Comparison of ENCODE assay signal across 13 mouse cellular contexts in genomic region chr5:112252400-112252799, GRCm38 (mm10). TPM values are rescaled to one million over a fixed set of nuclear protein-coding genes. Genes with fewer than 3 reads are reported as not detected.
DNase-seq lines count a peak whose midpoint lies in the region; ATAC-seq and TF ChIP-seq lines count a peak whose summit lies in the region.
"Had no signal": no experiment of that assay in that cellular context is flagged by ENCODE, and none has a peak within 500 bp of the region (broad histone marks: within the 10 kb centered on the region; RNA-seq: fewer than 3 reads in every experiment).

Cryba4 (minus strand) TSS chr5:112252518.

- H3K27ac ChIP-seq in gastrocnemius, adult 2 months: peak within 1 kb of the TSS; percentile 43; the same call in 1 of the 2 replicates
- H3K27ac ChIP-seq in midbrain, embryonic 10.5 days (replicated peaks): 0 out of 2 replicates have a peak within 1 kb of the TSS, but pooled peaks have one; percentile 0
- no peak within 1 kb of the TSS for H3K27ac ChIP-seq in midbrain, embryonic 14.5 days (replicated peaks; ENCODE audit: low read depth, low read length)
- H3K27ac ChIP-seq in heart, postnatal 0 days (ENCODE audit: low read depth): 0 out of 2 replicates have a peak within 1 kb of the TSS, but pooled peaks have one; percentile 55
- H3K27ac ChIP-seq: limb, embryonic 10.5 days; stomach, postnatal 0 days had no signal

- 76% methylated on average over 2 of the region's 2 CpGs for WGBS in midbrain, embryonic 10.5 days
- 85% methylated on average over 2 of the region's 2 CpGs for WGBS in midbrain, embryonic 14.5 days
- WGBS in heart, postnatal 0 days: 28% methylated on average over 2 of the region's 2 CpGs

- intact Hi-C loops in gastrocnemius, adult 2 months (cut with DNase I): loop anchor here (5.0 kb wide), 1 partner anchor 40 kb away; no protein-coding TSS in a partner anchor
- intact Hi-C loops in gastrocnemius, postnatal 14 days (cut with DNase I; ENCODE audit: low total_unique reads): no loop called here

- ATAC-seq in midbrain, embryonic 14.5 days (ENCODE audit: low FRiP score, low TSS enrichment): no peak
- no peak for ATAC-seq in heart, postnatal 0 days (ENCODE audit: insufficient read depth, low read depth)
- no peak for ATAC-seq in inflammation-experienced regulatory T-cells, adult 6 months

- H3K4me3 ChIP-seq in gastrocnemius, adult 2 months: no peak within 1 kb of the TSS
- H3K4me3 ChIP-seq in midbrain, embryonic 10.5 days: no peak within 1 kb of the TSS
- no peak within 1 kb of the TSS for H3K4me3 ChIP-seq in midbrain, embryonic 14.5 days (replicated peaks; ENCODE audit: low read depth, low read length)
- H3K4me3 ChIP-seq in heart, postnatal 0 days (ENCODE audit: low read depth, low read length): no peak within 1 kb of the TSS
- H3K4me3 ChIP-seq: hindbrain, embryonic 15.5 days; limb, embryonic 10.5 days had no signal

- H3K4me1 ChIP-seq in midbrain, embryonic 10.5 days: peaks cover 20% of the 10 kb centered on the region
- 0 out of 2 replicates have a peak, but pooled peaks cover 2% of the 10 kb centered on the region for H3K4me1 ChIP-seq in midbrain, embryonic 14.5 days (ENCODE audit: control insufficient read depth, insufficient read depth, low read length)
- peaks cover 37% of the 10 kb centered on the region for H3K4me1 ChIP-seq in heart, postnatal 0 days (ENCODE audit: control insufficient read depth, insufficient read depth)

- no peaks in the 10 kb centered on the region; the same call in 1 of the 2 replicates for H3K27me3 ChIP-seq in midbrain, embryonic 10.5 days (ENCODE audit: low read depth, poor library complexity, severe bottlenecking)
- no peaks in the 10 kb centered on the region for H3K27me3 ChIP-seq in midbrain, embryonic 14.5 days (ENCODE audit: control insufficient read depth, insufficient read depth, low read length)
- no peaks in the 10 kb centered on the region for H3K27me3 ChIP-seq in heart, postnatal 0 days (ENCODE audit: control insufficient read depth, insufficient read depth, low read length)
- H3K27me3 ChIP-seq: hindbrain, embryonic 15.5 days had no signal

- no peak within 1 kb of the TSS for H3K9ac ChIP-seq in midbrain, embryonic 14.5 days (replicated peaks; ENCODE audit: low read length)
- H3K9ac ChIP-seq in heart, postnatal 0 days (replicated peaks; ENCODE audit: low read depth, low read length): no peak within 1 kb of the TSS
- H3K9ac ChIP-seq: hindbrain, embryonic 15.5 days had no signal

- no peaks in the 10 kb centered on the region for H3K9me3 ChIP-seq in midbrain, embryonic 10.5 days (replicated peaks)
- H3K9me3 ChIP-seq in midbrain, embryonic 14.5 days (ENCODE audit: control insufficient read depth, low read length): no peaks in the 10 kb centered on the region
- H3K9me3 ChIP-seq in heart, postnatal 0 days (replicated peaks; ENCODE audit: control insufficient read depth, low read length): no peaks in the 10 kb centered on the region
- H3K9me3 ChIP-seq: hindbrain, embryonic 15.5 days; limb, embryonic 10.5 days had no signal

- peak; percentile 49 for DNase-seq in gastrocnemius, adult 2 months
- DNase-seq in gastrocnemius, postnatal 25 days: no peak
- no peak for DNase-seq in midbrain, embryonic 10.5 days (ENCODE audit: low spot score)
- DNase-seq in midbrain, embryonic 14.5 days: no peak
- peak; percentile 18 for DNase-seq in heart, postnatal 0 days (ENCODE audit: low spot score)
- no peak for DNase-seq in urinary bladder, postnatal 36 days (ENCODE audit: low spot score in 2 of 2)
- DNase-seq in gastrocnemius, postnatal 14 days: no peak
- DNase-seq: cerebellum, postnatal 25 days; right cerebral cortex, postnatal 4 days had no signal

- H3K4me2 ChIP-seq in midbrain, embryonic 14.5 days (ENCODE audit: low read length): no peak within 1 kb of the TSS
- H3K4me2 ChIP-seq in heart, postnatal 0 days (ENCODE audit: low read depth, low read length): no peak within 1 kb of the TSS
- H3K4me2 ChIP-seq: hindbrain, embryonic 15.5 days had no signal

- TF ChIP-seq CTCF in gastrocnemius, adult 2 months (IDR thresholded peaks at IDR 0.05): no peak
- TF ChIP-seq CTCF in heart, postnatal 0 days (IDR thresholded peaks at IDR 0.05; ENCODE audit: low read depth): no peak

- no peak for TF ChIP-seq EP300 in heart, postnatal 0 days (IDR thresholded peaks at IDR 0.05; ENCODE audit: low read depth)

- no peaks in the 10 kb centered on the region for H3K36me3 ChIP-seq in midbrain, embryonic 10.5 days
- H3K36me3 ChIP-seq in midbrain, embryonic 14.5 days (ENCODE audit: control insufficient read depth, insufficient read depth, low read length): no peaks in the 10 kb centered on the region
- no peaks in the 10 kb centered on the region for H3K36me3 ChIP-seq in heart, postnatal 0 days (replicated peaks; ENCODE audit: control insufficient read depth, insufficient read depth, low read length)
- H3K36me3 ChIP-seq: hindbrain, embryonic 15.5 days; limb, embryonic 10.5 days had no signal

RNA-seq across cellular contexts. Expression of gene Cryba4, which starts in this region (rescaled TPM):
- total RNA-seq in gastrocnemius, adult 2 months (2021): under 1 TPM in 1 of 2 experiments, not detected in 1; 0.86 TPM
- under 1 TPM in 1 of 2 experiments, not detected in 1; 0.46 TPM for total RNA-seq in gastrocnemius, postnatal 25 days (2021)
- 0.43 and 1.4 TPM in 2 replicates for polyA plus RNA-seq in midbrain, embryonic 10.5 days (2016; fragmentation: Nextera tagmentation; extraction: Ambion mirVana)
- 0.93 and 1.2 TPM in 2 replicates for polyA plus RNA-seq in midbrain, embryonic 14.5 days (2014; fragmentation: Nextera tagmentation; extraction: Ambion mirVana)
- total RNA-seq in heart, postnatal 0 days (2014; rRNA removed; ENCODE audit: low replicate concordance): 0.39 and 1.6 TPM in 2 replicates
- polyA plus RNA-seq in heart, postnatal 0 days (2015; fragmentation: Nextera tagmentation; extraction: Ambion mirVana): 3.7 and 4.1 TPM in 2 replicates
- 1 to 10 TPM in 1 of 3 experiments, under 1 TPM in 1, not detected in 1; 0.56 to 1.3 TPM for polyA plus RNA-seq in inflammation-experienced regulatory T-cells, adult 6 months (2017; shearing (Covaris generic))
- under 1 TPM; 0.42 to 0.68 TPM for total RNA-seq in gastrocnemius, postnatal 14 days (2021)

Comparison
In these comparisons a context has a peak if more than half of its experiments do, and no peak if none do; other contexts are left out.
1. Peak in DNase-seq and H3K27ac ChIP-seq in gastrocnemius, adult 2 months; RNA of the gene not detected or under 1 TPM.